Mouse (Mus musculus) midbrain, embryonic 12.5 days (tissue): Measurements from ENCODE around the gene Zfp51. TPM values are rescaled to one million over a fixed set of nuclear protein-coding genes. Genes with fewer than 3 reads are reported as not detected.
A peak's percentile ranks its signal among the peaks of the same experiment; 100 is the strongest.
"Not testable (repeated sequence)": the region's sequence is repeated elsewhere in the genome, so short reads cannot be mapped to it uniquely, and the experiment has no call there.

Experiments used
- ATAC-seq: fragments of 200-750 bp; cut with Nextera tagmentation; 2 replicates; pipeline ENCODE4 v1.8.0; 2017; ENCODE audit warnings: low read depth, moderate TSS enrichment, moderate library complexity; ENCODE audit not compliant: low FRiP score
- H3K27ac ChIP-seq: fragments of 300-500 bp; sonication (generic); replicated peaks from 2 replicates; pipeline ENCODE4 v1.5.1; 2016; ENCODE audit warnings: mild to moderate bottlenecking
- H3K27me3 ChIP-seq: fragments of 300-500 bp; sonication (generic); 2 replicates; pipeline ENCODE4 v1.6.1; 2016; ENCODE audit warnings: mild to moderate bottlenecking
- H3K36me3 ChIP-seq: fragments of 300-500 bp; sonication (generic); 2 replicates; pipeline ENCODE4 v1.6.1; 2016
- H3K4me1 ChIP-seq: fragments of 300-500 bp; sonication (generic); 2 replicates; pipeline ENCODE4 v1.6.1; 2016
- H3K4me2 ChIP-seq: fragments of 300-500 bp; sonication (generic); replicated peaks from 2 replicates; pipeline ENCODE4 v1.6.1; 2016; ENCODE audit warnings: mild to moderate bottlenecking, moderate library complexity
- H3K4me3 ChIP-seq: fragments of 300-500 bp; sonication (generic); 2 replicates; pipeline ENCODE4 v1.5.1; 2016; ENCODE audit warnings: mild to moderate bottlenecking
- H3K9ac ChIP-seq: fragments of 300-500 bp; sonication (generic); replicated peaks from 2 replicates; pipeline ENCODE4 v1.6.1; 2016; ENCODE audit warnings: mild to moderate bottlenecking, moderate library complexity
- H3K9me3 ChIP-seq: fragments of 300-500 bp; sonication (generic); 2 replicates; pipeline ENCODE4 v1.6.1; 2016; ENCODE audit warnings: mild to moderate bottlenecking
- WGBS: fragments of 180-500 bp; shearing (Covaris S2); methylation state at CpG from one replicate; pipeline ENCODE4 v1.1.7; 2016; 5-methylcytosine and 5-hydroxymethylcytosine counted together
- polyA plus RNA-seq: library from polyadenylated mRNA; unstranded; fragments of >200 nt; fragmentation: Nextera tagmentation; extraction: Ambion mirVana; gene quantifications from 2 replicates; pipeline ENCODE4 v1.2.1, GENCODE M21; 2016

Zfp51 gene
- polyA plus RNA-seq = 14.0 and 14.2 TPM in 2 replicates

GRCm38 (mm10) chr17:21450138-21450704 is at the start of gene Zfp51:
Zfp51 (plus strand) TSS chr17:21450374.
- under 1% methylated on average over 26 of the region's 26 CpGs for WGBS
- Histone ChIP-seq H3K27ac (peak within 1 kb of the TSS; percentile 76), H3K4me3 (peak within 1 kb of the TSS; percentile 61)

GRCm38 (mm10) chr17:21422664-21423599 is 27.2 kb upstream of the Zfp51 start, which contains the start of gene Zfp54:
Zfp54 (plus strand) TSS chr17:21423227.
- Histone ChIP-seq H3K9me3 (no peaks in the 10 kb centered on the region), H3K4me1 (peaks cover 4% of the 10 kb centered on the region; the same call in 1 of the 2 replicates), H3K27me3 (no peaks in the 10 kb centered on the region), H3K27ac (peak within 1 kb of the TSS; percentile 46; the same call in 1 of the 2 replicates), H3K36me3 (no peaks in the 10 kb centered on the region), H3K9ac (peak within 1 kb of the TSS; percentile 47), H3K4me2 (peak within 1 kb of the TSS; percentile 82), H3K4me3 (peak within 1 kb of the TSS; percentile 47)
- peak; percentile 98 for ATAC-seq
- under 1% methylated on average over 22 of the region's 22 CpGs for WGBS

More at GRCm38 (mm10) chr17:21450138-21450704, at the start of gene Zfp51:
- Histone ChIP-seq H3K9ac (peak within 1 kb of the TSS; percentile 57), H3K27me3 (0 out of 2 replicates have a peak, but pooled peaks cover 4% of the 10 kb centered on the region), H3K36me3 (peaks cover 8% of the 10 kb centered on the region), H3K4me2 (peak within 1 kb of the TSS; percentile 57), H3K4me1 (peaks cover 6% of the 10 kb centered on the region; the same call in 1 of the 2 replicates), H3K9me3 (no peaks in the 10 kb centered on the region)
- ATAC-seq = peak; percentile 99

- not testable (repeated sequence) for ATAC-seq, H3K36me3 ChIP-seq, H3K9me3 ChIP-seq, H3K27ac ChIP-seq, H3K4me2 ChIP-seq, H3K4me3 ChIP-seq, H3K9ac ChIP-seq, H3K27me3 ChIP-seq, H3K4me1 ChIP-seq
- 86% methylated on average over 9 of the region's 9 CpGs for WGBS
Measured at GRCm38 (mm10) chr17:21438806-21439400, 11.3 kb upstream of the Zfp51 start.

GRCm38 (mm10) chr17:21449669-21450068 is 505 bp upstream of the Zfp51 start:
- Histone ChIP-seq H3K27me3 (0 out of 2 replicates have a peak, but pooled peaks cover 4% of the 10 kb centered on the region), H3K4me1 (peaks cover 6% of the 10 kb centered on the region; the same call in 1 of the 2 replicates), H3K9ac (peak overlapping the region; percentile 52), H3K27ac (peak overlapping the region; percentile 76), H3K36me3 (peaks cover 8% of the 10 kb centered on the region), H3K4me3 (peak overlapping the region; percentile 61), H3K9me3 (no peaks in the 10 kb centered on the region), H3K4me2 (peak overlapping the region; percentile 57)
- peak; percentile 74 for ATAC-seq
- WGBS = 0% methylated on average over 3 of the region's 3 CpGs

GRCm38 (mm10) chr17:21463550-21463949 is 13.4 kb downstream of the Zfp51 start:
- WGBS = 91% methylated on average over 5 of the region's 5 CpGs
- Histone ChIP-seq H3K36me3 (peaks cover 50% of the 10 kb centered on the region), H3K4me1 (no peaks in the 10 kb centered on the region), H3K27me3 (no peaks in the 10 kb centered on the region), H3K9ac (no peak overlapping the region), H3K4me2 (no peak overlapping the region), H3K27ac (no peak overlapping the region), H3K9me3 (no peaks in the 10 kb centered on the region), H3K4me3 (no peak overlapping the region)
- ATAC-seq = no peak

GRCm38 (mm10) chr17:21472032-21472652 is 22.0 kb downstream of the Zfp51 start:
- no peaks in the 10 kb centered on the region for H3K9me3 ChIP-seq
- no peak overlapping the region for H3K4me3 ChIP-seq
- no peaks in the 10 kb centered on the region for H3K27me3 ChIP-seq
- WGBS = 75% methylated on average over 3 of the region's 3 CpGs
- no peaks in the 10 kb centered on the region for H3K4me1 ChIP-seq
- no peak overlapping the region for H3K27ac ChIP-seq
- H3K9ac ChIP-seq = no peak overlapping the region
- H3K36me3 ChIP-seq = no peaks in the 10 kb centered on the region
- ATAC-seq = no peak
- H3K4me2 ChIP-seq = no peak overlapping the region

- no peak overlapping the region for H3K4me2 ChIP-seq
- 79% methylated on average over 2 of the region's 2 CpGs for WGBS
- H3K9me3 ChIP-seq = no peaks in the 10 kb centered on the region
- no peak overlapping the region for H3K27ac ChIP-seq
- H3K36me3 ChIP-seq = no peaks in the 10 kb centered on the region
- no peak overlapping the region for H3K4me3 ChIP-seq
- no peaks in the 10 kb centered on the region for H3K4me1 ChIP-seq
- no peak overlapping the region for H3K9ac ChIP-seq
- no peak for ATAC-seq
- H3K27me3 ChIP-seq = no peaks in the 10 kb centered on the region
Measured at GRCm38 (mm10) chr17:21472653-21473307, 22.6 kb downstream of the Zfp51 start.

GRCm38 (mm10) chr17:21473362-21474190 is 23.4 kb downstream of the Zfp51 start:
- Histone ChIP-seq H3K4me3 (no peak overlapping the region), H3K9ac (no peak overlapping the region), H3K27ac (no peak overlapping the region), H3K4me1 (no peaks in the 10 kb centered on the region), H3K27me3 (no peaks in the 10 kb centered on the region), H3K9me3 (no peaks in the 10 kb centered on the region), H3K36me3 (no peaks in the 10 kb centered on the region), H3K4me2 (no peak overlapping the region)
- no peak for ATAC-seq
- 35% methylated on average over 14 of the region's 14 CpGs for WGBS

GRCm38 (mm10) chr17:21474729-21475128 is 24.6 kb downstream of the Zfp51 start:
- not testable (repeated sequence) for H3K27me3 ChIP-seq, H3K4me3 ChIP-seq, H3K9ac ChIP-seq, H3K36me3 ChIP-seq, H3K4me2 ChIP-seq, ATAC-seq, H3K4me1 ChIP-seq, H3K9me3 ChIP-seq, H3K27ac ChIP-seq
- 30% methylated on average over 10 of the region's 10 CpGs for WGBS

- not testable (repeated sequence) for H3K27me3 ChIP-seq, ATAC-seq, H3K36me3 ChIP-seq, H3K9me3 ChIP-seq, H3K4me1 ChIP-seq, H3K27ac ChIP-seq, H3K4me3 ChIP-seq, H3K9ac ChIP-seq, H3K4me2 ChIP-seq
- WGBS = 92% methylated on average over 1 of the region's 1 CpGs
Measured at GRCm38 (mm10) chr17:21475290-21475689, 25.1 kb downstream of the Zfp51 start.
